Mouse (Mus musculus): ENCODE data around the gene Med17.

Med17 gene

GRCm38 (mm10) chr9:15288402-15288801 lies 8.7 kb upstream of the Med17 start:
- DNase-seq (ENCODE audit: low read depth, low spot score) = no peak

GRCm38 (mm10) chr9:15287846-15288245 lies 8.1 kb upstream of the Med17 start:
- DNase-seq (ENCODE audit: low read depth, low spot score) = no peak

GRCm38 (mm10) chr9:15285443-15285842 lies 5.7 kb upstream of the Med17 start:
- peak; percentile 79 for DNase-seq (ENCODE audit: low read depth, low spot score)

GRCm38 (mm10) chr9:15280491-15280879 lies 754 bp upstream of the Med17 start:
- no peak for DNase-seq (ENCODE audit: low read depth, low spot score)

GRCm38 (mm10) chr9:15279139-15279648 lies 537 bp downstream of the Med17 start:
- DNase-seq (ENCODE audit: low read depth, low spot score) = no peak

- no peak for DNase-seq (ENCODE audit: low read depth, low spot score)
These were observed 1.4 kb downstream of the Med17 start for GRCm38 (mm10) chr9:15278343-15278742.

- peak; percentile 24 for DNase-seq (ENCODE audit: low read depth, low spot score)
These were observed 2.9 kb downstream of the Med17 start for GRCm38 (mm10) chr9:15276855-15277254.

GRCm38 (mm10) chr9:15273981-15274380 lies 5.8 kb downstream of the Med17 start:
- no peak for DNase-seq (ENCODE audit: low read depth, low spot score)

- no peak for DNase-seq (ENCODE audit: low read depth, low spot score)
These were observed 16.2 kb downstream of the Med17 start for GRCm38 (mm10) chr9:15263487-15263886.

- DNase-seq (ENCODE audit: low read depth, low spot score) = no peak
These were observed 17.8 kb downstream of the Med17 start for GRCm38 (mm10) chr9:15261980-15262379.

GRCm38 (mm10) chr9:15256214-15256613 lies 23.5 kb downstream of the Med17 start:
- no peak for DNase-seq (ENCODE audit: low read depth, low spot score)

- DNase-seq (ENCODE audit: low read depth, low spot score) = no peak
These were observed 25.2 kb downstream of the Med17 start for GRCm38 (mm10) chr9:15254501-15254900.

- DNase-seq (ENCODE audit: low read depth, low spot score) = no peak
These were observed 27.5 kb downstream of the Med17 start for GRCm38 (mm10) chr9:15252196-15252595.

- peak; percentile 72 for DNase-seq (ENCODE audit: low read depth, low spot score)
These were observed 29.4 kb downstream of the Med17 start for GRCm38 (mm10) chr9:15250376-15250775.

- DNase-seq (ENCODE audit: low read depth, low spot score) = no peak
These were observed 34.2 kb downstream of the Med17 start for GRCm38 (mm10) chr9:15245319-15246075.

GRCm38 (mm10) chr9:15242130-15242529 lies 37.6 kb downstream of the Med17 start:
- DNase-seq (ENCODE audit: low read depth, low spot score) = no peak

GRCm38 (mm10) chr9:15241596-15241939 lies 38.2 kb downstream of the Med17 start:
- DNase-seq (ENCODE audit: low read depth, low spot score) = peak; percentile 90

GRCm38 (mm10) chr9:15240863-15241595 lies 38.7 kb downstream of the Med17 start:
- DNase-seq (ENCODE audit: low read depth, low spot score) = no peak

- no peak for DNase-seq (ENCODE audit: low read depth, low spot score)
These were observed 39.7 kb downstream of the Med17 start for GRCm38 (mm10) chr9:15240006-15240405.

- DNase-seq (ENCODE audit: low read depth, low spot score) = peak; percentile 14
These were observed 40.4 kb downstream of the Med17 start, which contains the start of gene Vstm5 for GRCm38 (mm10) chr9:15239042-15239925. Vstm5 (plus strand) TSS chr9:15239045.

- DNase-seq (ENCODE audit: low read depth, low spot score) = peak; percentile 80
These were observed 41.3 kb downstream of the Med17 start for GRCm38 (mm10) chr9:15238297-15238990.

All from R1 (cell line).